Mouse (Mus musculus): ENCODE results near the gene Egfem1.

Egfem1 gene

DNA sequence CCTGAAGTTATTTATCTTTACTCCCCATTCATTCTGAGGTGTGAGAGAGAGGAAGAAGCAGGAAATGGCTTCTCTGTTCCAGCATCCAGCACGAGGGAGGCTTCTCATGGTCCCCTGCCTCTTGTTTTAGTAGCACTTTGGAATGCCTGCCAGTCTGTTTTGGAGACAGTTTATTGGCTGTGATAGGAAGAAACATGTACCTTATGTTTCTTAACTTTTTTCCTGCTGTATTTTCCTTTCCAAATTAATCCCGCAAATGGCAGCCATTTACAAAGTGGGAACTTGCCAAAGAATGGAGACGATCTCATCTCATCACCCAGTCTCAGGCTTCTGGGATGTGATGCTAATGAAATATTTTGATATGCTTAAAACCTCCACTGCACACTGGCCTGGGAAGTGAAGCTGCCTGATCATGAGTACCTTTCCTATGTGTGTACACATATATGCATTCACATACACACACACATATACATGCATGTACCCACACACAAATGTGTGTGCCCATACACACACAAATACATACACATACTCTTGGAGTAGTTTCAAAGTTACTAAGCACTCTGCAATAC is 260.5 kb downstream of the Egfem1 start:
- no peak for DNase-seq (ENCODE audit: low spot score in 2 of 2)

GRCm38 (mm10) chr3:29345805-29346204 is 264.0 kb downstream of the Egfem1 start:
- no peak for DNase-seq (ENCODE audit: low spot score in 2 of 2)

GRCm38 (mm10) chr3:29366907-29367306 is 285.1 kb downstream of the Egfem1 start:
- DNase-seq (ENCODE audit: low spot score in 2 of 2) = no peak

GRCm38 (mm10) chr3:29370519-29370918 is 288.7 kb downstream of the Egfem1 start:
- no peak for DNase-seq (ENCODE audit: low spot score in 2 of 2)

GRCm38 (mm10) chr3:29381255-29381654 is 299.4 kb downstream of the Egfem1 start:
- DNase-seq (ENCODE audit: low spot score in 2 of 2) = no peak

DNA sequence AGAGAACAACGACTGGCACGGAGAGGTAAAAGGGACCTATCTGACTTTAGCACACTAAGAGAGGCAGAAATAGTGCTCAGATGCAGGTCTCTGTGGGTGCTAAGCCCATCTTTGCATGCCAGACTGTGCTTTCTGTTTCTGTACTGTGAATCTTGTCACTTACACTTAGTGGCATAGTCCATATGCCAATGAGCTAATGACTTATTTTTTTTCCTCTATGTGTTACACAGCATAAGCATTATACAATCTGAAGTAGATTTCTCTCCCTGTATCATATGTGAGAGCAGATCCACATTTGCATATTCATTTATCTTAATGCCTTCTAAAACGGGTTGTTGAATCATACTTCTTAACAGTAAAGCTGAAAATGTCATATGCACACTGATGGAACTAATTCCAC is 317.2 kb downstream of the Egfem1 start:
- DNase-seq (ENCODE audit: low spot score in 2 of 2) = no peak

DNA sequence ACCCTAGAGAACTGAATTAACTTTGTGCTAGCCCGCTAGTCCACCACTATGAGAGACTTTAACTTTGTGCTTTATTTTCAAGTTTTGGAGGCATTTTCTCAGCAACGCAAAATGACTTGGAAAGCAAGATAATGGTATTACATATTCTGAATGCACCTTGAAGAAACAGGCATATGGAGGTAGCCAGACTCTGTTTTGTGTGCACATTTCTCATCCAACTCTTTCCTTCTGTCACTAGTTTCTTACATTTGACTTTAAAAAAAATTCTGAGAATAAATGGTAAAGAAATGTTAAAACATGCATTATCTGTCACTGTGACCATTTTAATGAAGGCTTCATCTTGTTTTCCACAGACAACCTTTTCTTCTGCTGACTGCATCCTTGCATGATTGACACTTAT is 339.8 kb downstream of the Egfem1 start:
- DNase-seq (ENCODE audit: low spot score in 2 of 2) = no peak

DNA sequence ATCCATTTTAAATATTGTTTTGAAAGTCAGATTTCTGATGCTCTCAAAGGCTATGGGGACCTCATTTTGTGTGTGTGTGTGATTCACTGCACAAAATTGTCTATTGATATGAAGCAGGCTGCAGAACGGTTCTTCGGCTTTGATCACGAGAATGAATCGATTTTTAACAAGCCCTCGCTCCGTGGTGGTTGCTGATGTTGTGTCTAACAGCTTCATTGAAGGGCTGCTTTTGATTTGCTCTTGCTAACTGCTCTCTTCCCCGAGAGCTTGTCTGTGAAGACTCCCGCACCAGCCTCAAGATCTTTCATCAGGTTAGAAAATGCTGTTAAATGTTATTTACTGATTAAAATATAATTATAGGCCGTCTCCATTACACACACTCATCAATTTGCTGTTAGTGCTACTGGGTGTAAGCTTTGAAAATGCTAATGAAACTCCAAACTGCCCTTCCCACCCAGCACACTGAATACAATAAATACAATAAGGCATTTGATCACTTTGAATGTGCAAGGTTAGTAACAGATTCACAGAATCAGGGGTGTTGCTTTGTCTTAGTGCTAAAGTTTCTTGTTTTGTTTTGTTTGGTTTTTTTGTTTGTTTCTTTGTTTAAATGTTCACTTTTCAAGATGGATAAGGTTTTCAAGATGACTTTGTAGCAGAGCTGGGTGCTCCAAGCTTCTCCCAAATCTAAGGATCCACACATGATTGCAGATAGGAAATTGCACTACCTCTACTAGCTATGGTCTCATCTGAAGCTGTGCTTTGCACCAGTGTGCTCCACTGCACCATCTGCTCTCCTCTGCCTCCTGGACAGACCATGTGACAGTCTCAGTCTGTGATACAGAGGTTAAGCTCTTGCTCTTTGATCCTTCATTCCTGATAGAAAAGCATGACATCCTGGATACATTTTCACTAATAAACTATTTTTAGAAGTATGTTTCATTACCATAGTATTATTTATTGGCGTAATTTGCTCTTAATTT is 350.6 kb downstream of the Egfem1 start:
- no peak for DNase-seq (ENCODE audit: low spot score in 2 of 2)

GRCm38 (mm10) chr3:29443024-29443423 is 361.2 kb downstream of the Egfem1 start:
- no peak for DNase-seq (ENCODE audit: low spot score in 2 of 2)

DNA sequence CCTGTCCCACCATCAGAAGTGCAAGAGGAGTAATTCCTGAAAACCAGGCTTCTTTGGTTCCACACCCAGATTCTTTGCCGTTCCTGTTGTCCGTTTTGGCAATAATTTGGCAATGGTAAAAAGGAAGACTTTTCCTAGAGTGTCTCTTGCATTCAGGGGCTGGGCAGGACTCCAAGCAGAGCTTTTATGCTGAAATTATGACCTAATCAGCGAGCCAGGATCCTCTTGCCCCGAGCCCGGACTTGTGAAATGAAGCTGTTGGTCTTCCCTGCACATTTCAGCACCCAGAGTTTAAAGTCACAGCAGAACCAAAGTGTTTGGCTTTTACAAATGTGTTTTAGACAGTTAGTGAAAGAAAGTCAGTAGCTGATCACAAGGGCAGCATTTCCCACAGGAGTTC is 362.8 kb downstream of the Egfem1 start:
- no peak for DNase-seq (ENCODE audit: low spot score in 2 of 2)

DNA sequence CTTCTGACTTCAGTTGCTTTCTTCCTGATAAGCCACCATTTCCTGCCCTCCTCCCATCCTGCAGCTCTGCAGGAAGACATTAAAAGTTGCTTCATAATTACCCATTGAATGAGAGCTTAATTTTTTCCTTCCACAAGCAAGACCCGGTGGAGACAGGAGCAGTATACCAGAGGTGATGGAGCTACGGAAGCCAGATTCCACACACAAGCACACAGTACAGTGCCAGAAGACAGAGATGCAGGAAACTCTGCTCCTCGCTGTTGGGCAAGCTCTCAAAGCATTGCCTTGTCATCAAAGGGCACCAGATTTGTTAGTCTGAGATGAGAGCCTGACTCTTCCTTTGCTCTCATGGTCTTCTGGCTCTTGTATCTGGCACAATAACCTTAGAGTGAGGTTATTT is 364.3 kb downstream of the Egfem1 start:
- DNase-seq (ENCODE audit: low spot score in 2 of 2) = no peak

- DNase-seq (ENCODE audit: low spot score in 2 of 2) = no peak
Measured at GRCm38 (mm10) chr3:29448829-29449406, 367.1 kb downstream of the Egfem1 start.

DNA sequence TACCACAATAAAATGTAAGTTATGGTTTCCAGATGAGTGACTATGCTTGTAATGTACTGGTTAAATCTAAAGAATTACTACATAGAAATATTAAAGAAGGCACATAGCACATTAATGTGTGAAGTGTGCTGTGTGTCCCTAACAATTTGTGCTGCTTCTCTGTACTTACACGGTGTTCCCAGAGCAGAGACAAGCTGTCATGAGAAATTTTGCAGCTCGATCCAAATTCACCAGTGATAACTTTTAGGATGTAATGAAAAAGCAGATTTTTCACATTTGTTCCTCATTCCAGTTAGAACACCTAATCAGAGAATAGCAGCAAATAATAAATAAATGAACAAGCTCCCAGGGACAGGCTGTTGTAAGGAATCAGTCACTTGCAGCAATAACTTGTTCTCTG is 416.4 kb downstream of the Egfem1 start:
- no peak for DNase-seq (ENCODE audit: low spot score in 2 of 2)

GRCm38 (mm10) chr3:29499188-29499587 is 417.4 kb downstream of the Egfem1 start:
- no peak for DNase-seq (ENCODE audit: low spot score in 2 of 2)

DNA sequence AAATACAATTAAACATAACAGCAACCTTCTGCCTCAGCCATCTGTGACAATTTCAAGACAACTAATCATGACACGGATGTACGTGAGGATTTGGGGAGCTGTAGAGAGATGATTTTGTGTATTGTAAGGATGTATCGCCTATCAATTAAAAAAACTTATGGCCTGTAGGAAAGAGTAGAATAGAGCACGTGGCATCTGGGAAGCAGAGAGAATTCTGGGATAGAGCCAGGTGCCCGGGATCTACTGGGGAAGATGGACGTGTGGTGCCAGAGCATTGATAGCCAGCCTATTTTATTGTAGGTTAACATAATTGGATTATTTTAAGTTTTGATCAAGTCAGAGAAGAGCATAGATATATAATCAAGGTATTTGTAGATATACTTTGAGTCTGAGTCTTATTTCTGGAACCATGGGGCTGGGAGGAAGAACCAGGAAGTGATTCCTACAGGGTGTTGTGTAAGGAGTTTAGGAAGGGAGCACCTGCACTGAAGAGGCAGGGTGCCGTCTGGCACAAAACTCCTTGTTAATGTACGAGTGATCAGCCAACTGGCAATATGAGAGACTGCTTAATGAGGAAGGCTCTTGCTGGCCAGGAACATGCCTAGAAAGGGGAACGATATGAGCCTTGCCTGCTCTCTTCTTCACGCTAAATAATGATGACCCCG is 443.6 kb downstream of the Egfem1 start:
- DNase-seq (ENCODE audit: low spot score in 2 of 2) = no peak

DNA sequence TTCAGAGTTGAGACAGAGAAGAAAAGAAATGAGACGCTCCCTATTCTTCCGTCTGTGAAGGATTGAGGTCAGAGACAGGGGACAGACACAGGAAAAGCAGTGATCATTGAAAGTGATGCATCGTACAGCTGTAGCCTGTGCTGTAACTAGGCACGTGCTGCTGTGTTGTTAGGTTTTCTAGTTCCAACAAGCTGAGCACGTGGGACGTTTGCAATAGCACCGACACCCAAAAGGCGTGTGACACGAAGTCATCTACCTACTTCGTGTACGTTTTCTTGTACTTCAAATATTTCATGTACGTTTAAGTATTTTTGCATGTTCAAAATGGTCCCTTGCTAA is 444.1 kb downstream of the Egfem1 start:
- no peak for DNase-seq (ENCODE audit: low spot score in 2 of 2)

DNA sequence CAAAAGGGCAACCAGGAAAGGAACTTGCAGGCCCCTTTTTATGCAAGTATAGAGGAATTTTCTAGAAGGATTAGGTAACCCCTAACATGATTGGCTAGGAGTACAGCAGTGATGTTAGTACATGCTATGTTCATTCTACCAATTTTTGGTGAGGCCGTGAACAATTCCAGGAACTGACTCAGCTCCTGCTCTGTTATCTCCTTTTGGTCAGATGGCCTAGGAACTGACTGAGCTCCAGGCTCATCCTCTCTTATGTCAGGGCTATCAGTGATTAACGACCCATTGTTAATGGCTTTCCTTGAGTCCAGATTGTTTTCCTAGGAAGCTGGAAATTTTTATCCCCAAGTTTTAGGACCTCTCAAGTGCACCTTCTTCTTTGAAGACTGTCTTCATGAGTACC is 457.4 kb downstream of the Egfem1 start:
- no peak for DNase-seq (ENCODE audit: low spot score in 2 of 2)

DNA sequence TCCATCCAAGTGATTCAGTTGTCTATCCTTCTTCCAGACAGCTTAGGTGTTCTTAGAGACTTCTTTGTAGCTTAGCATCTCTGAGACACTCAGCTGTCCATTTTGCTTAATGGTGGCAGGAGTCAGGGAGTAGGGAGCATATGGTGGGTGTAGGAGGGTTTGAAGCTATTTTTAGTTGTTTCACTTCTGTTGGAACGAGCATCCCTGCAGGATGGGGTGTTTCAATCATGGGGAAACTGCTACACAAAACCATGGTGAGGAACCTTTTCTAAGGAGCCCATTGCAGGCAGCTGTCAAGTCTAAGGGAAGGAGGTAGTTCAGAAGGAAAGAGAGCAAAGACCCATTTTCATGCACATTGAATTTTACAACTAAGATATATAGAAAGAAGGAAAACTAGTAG is 458.1 kb downstream of the Egfem1 start:
- DNase-seq (ENCODE audit: low spot score in 2 of 2) = no peak

DNA sequence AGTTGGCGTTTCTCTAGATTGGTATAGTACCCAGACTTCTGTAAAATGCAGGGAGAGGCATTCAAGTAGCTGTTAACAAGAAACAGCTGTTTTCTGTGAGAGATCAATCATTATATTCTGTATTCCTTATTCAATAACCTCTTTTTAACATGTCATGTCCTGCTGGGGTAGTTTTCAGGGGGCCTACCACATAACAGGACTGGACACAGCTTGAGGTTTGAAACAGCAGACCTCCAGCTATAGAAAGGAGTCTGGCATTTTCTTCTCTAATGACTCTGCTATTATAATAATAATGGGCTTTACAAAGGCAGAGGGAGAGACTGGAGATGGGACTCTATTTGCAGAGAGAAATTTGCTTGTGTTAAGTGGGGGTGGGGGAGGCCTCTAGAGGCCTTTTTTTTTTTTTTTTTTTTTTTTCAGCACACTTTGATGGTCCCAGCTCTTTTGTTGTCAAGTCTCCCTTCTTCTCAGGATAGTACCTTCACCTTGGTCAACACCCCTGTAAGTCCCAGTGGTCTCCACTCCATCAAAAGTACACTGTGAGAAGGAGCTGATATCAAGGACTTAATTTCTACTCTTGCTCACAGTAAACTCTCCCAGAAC is 459.8 kb downstream of the Egfem1 start:
- DNase-seq (ENCODE audit: low spot score in 2 of 2) = no peak

DNA sequence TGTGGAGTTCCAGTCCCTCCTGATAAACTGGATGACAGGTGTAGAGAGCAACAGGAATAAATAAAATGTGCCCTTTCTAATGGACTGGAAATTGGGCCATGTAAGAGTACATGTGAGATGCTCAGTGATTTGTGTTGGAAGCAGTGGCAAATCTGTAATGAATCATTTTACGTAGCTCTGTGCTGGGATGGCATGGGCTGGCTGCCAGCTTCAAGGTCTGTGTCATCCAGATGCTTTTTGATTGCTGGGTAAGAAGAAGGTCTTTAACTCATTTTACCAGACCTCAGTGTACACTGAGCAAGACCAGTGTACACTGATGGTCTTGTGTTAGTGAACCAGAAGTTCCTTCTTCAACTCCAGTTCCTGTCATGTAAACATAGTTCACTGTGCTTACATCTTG is 462.2 kb downstream of the Egfem1 start:
- DNase-seq (ENCODE audit: low spot score in 2 of 2) = no peak

DNA sequence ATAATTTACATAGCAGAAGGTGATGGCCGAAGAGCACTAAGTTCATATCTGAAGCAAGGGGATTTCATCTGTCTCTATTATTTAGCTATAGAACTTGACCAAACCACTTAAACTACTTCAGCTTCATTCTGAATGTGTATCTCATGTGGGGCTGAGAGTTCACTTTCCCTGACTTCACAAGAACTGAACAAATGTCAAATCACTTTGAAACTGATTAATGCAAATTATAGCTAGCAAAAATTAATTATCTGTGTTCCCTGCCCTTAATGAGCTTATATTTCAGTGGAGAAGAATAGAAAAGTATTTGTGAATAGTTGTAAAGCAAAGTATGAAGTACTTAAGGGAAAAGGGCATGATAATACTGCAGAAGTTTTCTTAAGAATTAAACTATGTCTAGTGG is 481.3 kb downstream of the Egfem1 start:
- no peak for DNase-seq (ENCODE audit: low spot score in 2 of 2)

All from frontal cortex, postnatal 10 days (tissue).